Mouse (Mus musculus) intestine, postnatal 0 days (tissue): Measurements from ENCODE around the gene Hist1h2ap. TPM values are rescaled to one million over a fixed set of nuclear protein-coding genes. Genes with fewer than 3 reads are reported as not detected.
A peak's percentile ranks its signal among the peaks of the same experiment; 100 is the strongest.
"Not testable (repeated sequence)": the region's sequence is repeated elsewhere in the genome, so short reads cannot be mapped to it uniquely, and the experiment has no call there.

Source experiments
- ATAC-seq: fragments of 200-750 bp; cut with Nextera tagmentation; 2 replicates; pipeline ENCODE4 v1.8.0; 2017; ENCODE audit warnings: mild to moderate bottlenecking, moderate TSS enrichment, moderate library complexity
- H3K27ac ChIP-seq: fragments of 300-500 bp; sonication (generic); 2 replicates; pipeline ENCODE4 v1.5.1; 2014; ENCODE audit warnings: mild to moderate bottlenecking, low read depth, low read length, moderate library complexity
- H3K27me3 ChIP-seq: fragments of 300-500 bp; sonication (generic); replicated peaks from 2 replicates; pipeline ENCODE4 v1.6.1; 2014; ENCODE audit warnings: low read length, mixed read lengths; ENCODE audit not compliant: control insufficient read depth, insufficient read depth
- H3K36me3 ChIP-seq: fragments of 300-500 bp; sonication (generic); 2 replicates; pipeline ENCODE4 v1.6.1; 2014; ENCODE audit warnings: mild to moderate bottlenecking, moderate library complexity; ENCODE audit not compliant: control insufficient read depth, insufficient read depth
- H3K4me1 ChIP-seq: fragments of 300-500 bp; sonication (generic); replicated peaks from 2 replicates; pipeline ENCODE4 v1.6.1; 2014; ENCODE audit warnings: antibody characterized with exemption, low read length, mixed read lengths; ENCODE audit not compliant: control insufficient read depth, insufficient read depth
- H3K4me2 ChIP-seq: fragments of 300-500 bp; sonication (generic); replicated peaks from 2 replicates; pipeline ENCODE4 v1.6.1; 2014; ENCODE audit warnings: low read depth, mild to moderate bottlenecking, moderate library complexity
- H3K4me3 ChIP-seq: fragments of 300-500 bp; sonication (generic); 2 replicates; pipeline ENCODE4 v1.5.1; 2014; ENCODE audit warnings: low read depth, low read length
- H3K9ac ChIP-seq: fragments of 300-500 bp; sonication (generic); 2 replicates; pipeline ENCODE4 v1.6.1; 2014; ENCODE audit warnings: mild to moderate bottlenecking, low read depth, low read length
- H3K9me3 ChIP-seq: fragments of 300-500 bp; sonication (generic); 2 replicates; pipeline ENCODE4 v1.6.1; 2016; ENCODE audit warnings: mixed run types; ENCODE audit not compliant: control insufficient read depth
- CTCF ChIP-seq: sonication (generic); IDR thresholded peaks from 2 replicates; pipeline ENCODE4 v1.5.1; 2016; ENCODE audit warnings: low read depth, mild to moderate bottlenecking, control low read depth, antibody characterized with exemption, moderate library complexity
- WGBS: fragments of 180-500 bp; shearing (Covaris S2); extraction: QIAGEN DNeasy Blood & Tissue Kit; methylation state at CpG from one replicate; pipeline ENCODE4 v1.1.7; 2014; 5-methylcytosine and 5-hydroxymethylcytosine counted together
- polyA plus RNA-seq: library from polyadenylated mRNA; unstranded; fragments of >200 nt; fragmentation: Nextera tagmentation; extraction: Ambion mirVana; gene quantifications from 2 replicates; pipeline ENCODE4 v1.2.1, GENCODE M21; 2015

Gene Hist1h2ap
- polyA plus RNA-seq, 1 experiment from 2014 or later = 1,780 TPM

DNA sequence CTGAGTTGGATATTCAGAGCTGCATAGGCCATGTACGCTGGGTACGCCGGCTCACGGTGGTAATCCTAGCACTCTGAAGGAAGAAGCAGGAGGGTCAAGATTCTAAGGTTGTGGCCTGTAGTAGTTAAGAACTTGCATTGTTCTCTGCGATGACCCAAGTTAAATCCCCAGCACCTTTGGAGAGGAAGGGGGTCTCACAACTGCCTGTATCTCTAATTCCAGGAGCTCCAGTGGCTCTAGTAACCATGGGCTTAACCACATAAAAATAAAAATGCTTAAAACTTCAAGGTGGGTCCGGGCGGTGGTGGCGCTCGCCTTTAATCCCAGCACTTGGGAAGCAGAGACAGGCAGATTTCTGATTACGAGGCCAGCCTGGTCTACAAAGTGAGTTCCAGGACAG is 3.0 kb downstream of the Hist1h2ap start:
- no peak for ATAC-seq
- WGBS = 91% methylated on average over 10 of the region's 10 CpGs

GRCm38 (mm10) chr13:21828511-21828910 is 4.8 kb downstream of the Hist1h2ap start:
- no peak for TF ChIP-seq CTCF
- Histone ChIP-seq H3K27me3 (no peaks in the 10 kb centered on the region), H3K4me3 (no peak overlapping the region), H3K4me2 (no peak overlapping the region), H3K9me3 (no peaks in the 10 kb centered on the region), H3K9ac (no peak overlapping the region), H3K27ac (no peak overlapping the region), H3K36me3 (no peaks in the 10 kb centered on the region), H3K4me1 (no peaks in the 10 kb centered on the region)
- 41% methylated on average over 3 of the region's 3 CpGs for WGBS
- ATAC-seq = no peak

More for the DNA sequence above, 3.0 kb downstream of the Hist1h2ap start:
- no peak overlapping the region for H3K4me3 ChIP-seq
- no peaks in the 10 kb centered on the region for H3K4me1 ChIP-seq
- H3K9ac ChIP-seq = no peak overlapping the region
- H3K36me3 ChIP-seq = no peaks in the 10 kb centered on the region
- TF ChIP-seq CTCF = no peak
- H3K4me2 ChIP-seq = no peak overlapping the region
- H3K27me3 ChIP-seq = no peaks in the 10 kb centered on the region
- H3K9me3 ChIP-seq = no peaks in the 10 kb centered on the region
- no peak overlapping the region for H3K27ac ChIP-seq

DNA sequence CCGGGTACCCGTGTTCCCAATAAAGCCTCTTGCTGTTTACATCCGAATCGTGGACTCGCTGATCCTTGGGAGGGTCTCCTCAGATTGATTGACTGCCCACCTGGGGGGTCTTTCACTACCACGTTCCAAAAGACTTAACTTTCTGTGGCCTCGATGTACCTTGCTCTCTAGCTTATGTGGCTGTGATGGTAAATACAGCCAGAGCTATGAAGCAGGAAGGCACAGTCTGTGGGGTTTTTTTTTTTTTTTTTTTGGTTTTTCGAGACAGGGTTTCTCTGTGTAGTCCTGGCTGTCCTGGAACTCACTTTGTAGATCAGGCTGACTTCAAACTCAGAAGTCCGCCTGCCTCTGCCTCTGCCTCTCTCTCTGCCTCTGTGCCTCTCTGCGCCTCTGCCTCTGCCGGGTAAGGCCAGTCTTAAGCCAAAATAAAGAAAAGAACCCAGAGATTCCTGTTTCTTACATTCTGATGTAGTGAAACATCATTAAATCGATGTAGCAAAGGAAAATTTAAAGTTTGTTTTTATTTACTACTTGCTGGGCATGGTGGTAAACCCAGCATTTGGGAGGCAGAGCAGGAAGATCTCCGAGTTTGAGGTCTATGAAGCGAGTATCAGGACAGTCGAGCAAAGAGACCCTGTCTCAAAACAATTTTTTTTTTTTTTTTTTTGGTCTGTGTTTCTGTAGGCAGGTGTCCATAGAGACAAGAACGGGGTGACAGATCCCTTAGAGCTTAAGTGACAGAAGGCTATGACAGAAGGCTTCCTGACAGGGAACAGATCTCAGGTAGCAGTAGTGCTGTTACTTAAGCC is 13.0 kb downstream of the Hist1h2ap start:
- not testable (repeated sequence) for ATAC-seq

GRCm38 (mm10) chr13:21812092-21812491 is 21.2 kb downstream of the Hist1h2ap start:
- H3K27me3 ChIP-seq, H3K36me3 ChIP-seq, H3K4me1 ChIP-seq, H3K4me3 ChIP-seq, H3K9ac ChIP-seq, H3K27ac ChIP-seq, H3K9me3 ChIP-seq: not testable (repeated sequence)
- WGBS = under 1% methylated on average over 12 of the region's 14 CpGs
- peak; percentile 53 for ATAC-seq
- peak overlapping the region; percentile 37 for H3K4me2 ChIP-seq

More for the DNA sequence above, 13.0 kb downstream of the Hist1h2ap start:
- H3K9me3 ChIP-seq, H3K4me2 ChIP-seq, H3K27ac ChIP-seq, H3K4me1 ChIP-seq, H3K27me3 ChIP-seq, H3K36me3 ChIP-seq, H3K9ac ChIP-seq, H3K4me3 ChIP-seq: not testable (repeated sequence)
- WGBS = 73% methylated on average over 7 of the region's 16 CpGs

- not testable (repeated sequence) for H3K27me3 ChIP-seq, H3K27ac ChIP-seq, H3K4me3 ChIP-seq, H3K9me3 ChIP-seq, H3K36me3 ChIP-seq, H3K9ac ChIP-seq, H3K4me1 ChIP-seq
- peak within 1 kb of the TSS; percentile 37 for H3K4me2 ChIP-seq
- no CpG with 5 or more reads among the region's 24 CpGs for WGBS
- ATAC-seq = peak; percentile 57
These were observed 21.8 kb downstream of the Hist1h2ap start, which contains the start of gene Hist1h4m for GRCm38 (mm10) chr13:21811539-21811938. Hist1h4m (plus strand) TSS chr13:21811746.

DNA sequence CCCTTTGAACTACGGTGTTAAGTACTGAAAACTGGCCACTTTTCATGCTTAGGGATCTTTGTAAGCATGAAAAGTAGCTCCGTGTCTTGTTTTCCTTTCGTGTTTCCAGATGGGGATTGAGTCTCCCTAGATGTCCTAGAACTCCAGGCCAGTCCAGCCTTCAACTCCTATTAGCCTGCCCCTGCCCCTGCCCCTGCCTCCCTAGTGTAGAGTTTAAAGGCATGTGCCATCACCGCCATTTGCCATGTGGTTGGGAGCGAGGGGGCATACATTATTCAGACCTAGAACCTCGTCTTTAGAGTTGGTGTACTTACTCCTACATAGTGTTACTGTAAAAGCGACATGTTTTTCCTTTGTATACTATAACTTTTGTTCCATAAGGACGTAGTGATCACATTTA is 22.2 kb downstream of the Hist1h2ap start:
- H3K4me1 ChIP-seq, H3K27me3 ChIP-seq, H3K36me3 ChIP-seq, H3K27ac ChIP-seq, H3K9ac ChIP-seq, H3K4me2 ChIP-seq, H3K9me3 ChIP-seq, H3K4me3 ChIP-seq: not testable (repeated sequence)
- 0 out of 2 replicates have a peak, but pooled peaks have one; percentile 10 for ATAC-seq
- no CpG with 5 or more reads among the region's 8 CpGs for WGBS

DNA sequence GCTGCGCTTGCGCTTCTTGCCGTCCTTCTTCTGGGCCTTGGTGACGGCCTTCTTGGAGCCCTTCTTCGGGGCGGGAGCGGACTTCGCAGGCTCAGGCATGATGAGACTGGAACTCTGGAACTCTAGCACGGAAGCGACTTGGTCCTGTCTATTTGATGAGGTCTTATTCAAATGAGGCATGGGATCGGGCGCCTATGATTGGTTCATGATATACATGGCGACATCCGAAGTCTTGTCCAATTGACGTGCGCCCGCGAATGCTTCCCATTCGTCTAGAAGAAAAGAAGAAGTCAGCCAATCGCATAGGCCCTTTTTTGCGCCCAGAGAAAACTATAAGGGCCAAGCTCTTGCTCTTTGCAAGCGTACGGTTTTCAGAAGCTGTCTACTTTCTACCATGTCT is 23.2 kb downstream of the Hist1h2ap start, which contains the start of the genes Hist1h2bq and Hist1h2ao:
Gene Hist1h2bq (minus strand): TSS at position 125 of the 400 bp plus-strand sequence.
Gene Hist1h2ao (plus strand): TSS at position 393 of the 400 bp plus-strand sequence.
- not testable (repeated sequence) for H3K27me3 ChIP-seq, H3K36me3 ChIP-seq, H3K4me2 ChIP-seq, H3K27ac ChIP-seq, H3K9me3 ChIP-seq, H3K9ac ChIP-seq, H3K4me1 ChIP-seq, H3K4me3 ChIP-seq
- WGBS = no CpG with 5 or more reads among the region's 23 CpGs
- peak; percentile 94 for ATAC-seq

- WGBS = no CpG with 5 or more reads among the region's 4 CpGs
- not testable (repeated sequence) for H3K36me3 ChIP-seq, H3K27me3 ChIP-seq, H3K4me3 ChIP-seq, H3K9me3 ChIP-seq, H3K4me2 ChIP-seq, H3K4me1 ChIP-seq, H3K27ac ChIP-seq, H3K9ac ChIP-seq
- ATAC-seq = peak; percentile 79
These were observed 30.2 kb downstream of the Hist1h2ap start for GRCm38 (mm10) chr13:21803058-21803457.

- H3K27ac ChIP-seq, H3K36me3 ChIP-seq, H3K4me1 ChIP-seq, ATAC-seq, H3K9me3 ChIP-seq, H3K4me3 ChIP-seq, H3K9ac ChIP-seq, H3K4me2 ChIP-seq, H3K27me3 ChIP-seq: not testable (repeated sequence)
These were observed 36.1 kb downstream of the Hist1h2ap start for GRCm38 (mm10) chr13:21797163-21797562.
